Mouse (Mus musculus): ENCODE measurements at regions not wholly inside any gene's neighbourhood (a gene's known extent, or its start where the extent isn't known, plus 50 kb on each side); places are given as distances from the start of the nearest gene placed in this dataset.

DNA sequence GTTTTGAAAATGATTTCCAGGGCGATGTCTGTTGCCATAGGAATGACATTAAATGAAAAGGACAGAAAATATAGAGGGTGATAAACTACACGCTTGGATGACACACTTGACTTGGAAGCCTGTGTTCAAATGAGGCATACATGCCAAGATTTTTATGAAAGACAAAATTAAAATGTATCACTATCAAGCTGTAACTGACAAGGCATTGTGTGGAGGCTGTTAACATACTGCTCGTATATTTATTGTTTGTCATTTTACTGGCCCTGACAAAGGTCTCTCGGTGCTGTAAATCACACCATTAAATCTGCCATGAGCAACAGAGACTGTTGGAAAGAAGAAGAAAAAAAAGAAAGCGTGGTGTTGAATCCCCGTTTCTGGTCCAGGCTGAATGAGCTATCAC, 395.3 kb upstream of the Sall1 start:
- DNase-seq (ENCODE audit: low spot score) = no peak

DNA sequence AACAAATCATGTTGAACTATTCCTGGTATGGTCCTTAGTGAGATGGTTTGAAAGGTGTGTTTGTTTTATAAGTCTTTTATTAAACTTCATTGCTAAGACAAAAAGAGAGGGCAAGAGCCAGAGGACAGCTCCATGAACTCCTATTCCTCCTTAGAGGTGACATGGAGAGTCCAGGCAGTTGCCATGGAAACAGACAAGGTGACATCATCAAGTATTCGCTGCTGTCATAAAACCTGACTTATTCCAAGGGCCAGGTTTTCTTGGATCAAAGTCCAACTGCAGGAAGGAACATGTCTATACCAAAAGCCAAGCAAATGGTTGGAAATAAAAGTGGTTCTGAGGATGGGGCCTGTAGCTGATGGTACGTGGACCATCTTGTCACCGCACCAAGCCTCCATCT, 383.0 kb upstream of the Sall1 start:
- no peak for DNase-seq (ENCODE audit: low spot score)

DNA sequence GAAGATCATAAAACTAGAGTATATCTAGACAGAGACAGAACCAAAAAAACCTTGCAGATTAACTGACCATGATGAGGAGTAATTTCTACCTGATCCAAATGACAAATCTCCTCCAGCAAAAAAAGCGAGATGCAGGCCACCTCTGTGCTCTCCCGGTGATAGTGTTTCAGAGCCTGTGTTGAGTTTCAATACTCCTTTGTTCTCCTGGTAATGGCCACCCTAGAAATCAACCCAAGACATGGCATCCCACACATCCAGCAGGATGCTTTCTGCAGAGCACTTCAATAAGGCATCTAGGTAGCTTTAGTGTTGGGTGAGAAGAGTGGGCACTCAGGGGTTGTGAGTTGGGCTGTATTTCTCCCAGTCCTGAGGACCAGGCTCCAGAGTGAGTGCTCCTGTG, 371.3 kb upstream of the Sall1 start:
- no peak for DNase-seq (ENCODE audit: low spot score)

DNA sequence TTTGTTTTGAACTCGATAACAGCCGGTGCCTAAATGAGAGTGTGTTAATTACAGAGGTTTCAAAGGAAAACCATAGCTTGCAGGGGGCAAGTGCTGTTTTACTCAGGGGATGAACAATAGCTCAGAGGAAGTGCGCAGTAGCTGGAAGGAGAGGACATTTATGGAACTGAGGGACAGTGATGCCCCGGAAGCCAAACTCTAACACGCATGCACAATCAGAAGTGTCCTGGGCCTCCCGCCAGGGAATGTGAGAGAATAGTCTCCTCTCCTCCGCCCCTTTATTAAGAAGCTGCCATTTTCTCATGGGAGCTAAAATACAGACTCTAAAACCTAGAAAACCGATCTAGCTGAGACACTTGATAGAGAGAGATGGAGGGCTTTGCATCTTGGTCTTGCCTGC, 368.5 kb upstream of the Sall1 start:
- no peak for DNase-seq (ENCODE audit: low spot score)

DNA sequence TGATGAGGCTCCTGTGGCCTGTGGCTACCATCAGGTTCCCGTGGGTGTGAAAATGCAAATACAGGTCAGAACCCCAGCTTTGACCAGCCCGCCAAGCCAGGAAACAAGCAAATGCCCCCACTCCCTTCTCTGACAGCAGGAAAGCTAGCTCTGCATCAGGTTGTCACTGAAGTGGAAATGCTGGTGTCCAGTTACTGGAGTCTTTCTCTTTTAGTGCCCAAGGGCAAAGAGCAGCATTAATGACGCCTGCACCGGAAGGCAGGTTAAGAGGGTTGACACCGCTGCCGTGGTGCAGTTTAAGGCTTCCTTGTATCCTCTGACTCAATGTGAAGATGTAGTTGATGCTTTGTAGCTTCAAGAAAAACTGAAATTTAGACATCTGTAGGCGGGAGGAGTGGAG, 368.1 kb upstream of the Sall1 start:
- DNase-seq (ENCODE audit: low spot score) = no peak

DNA sequence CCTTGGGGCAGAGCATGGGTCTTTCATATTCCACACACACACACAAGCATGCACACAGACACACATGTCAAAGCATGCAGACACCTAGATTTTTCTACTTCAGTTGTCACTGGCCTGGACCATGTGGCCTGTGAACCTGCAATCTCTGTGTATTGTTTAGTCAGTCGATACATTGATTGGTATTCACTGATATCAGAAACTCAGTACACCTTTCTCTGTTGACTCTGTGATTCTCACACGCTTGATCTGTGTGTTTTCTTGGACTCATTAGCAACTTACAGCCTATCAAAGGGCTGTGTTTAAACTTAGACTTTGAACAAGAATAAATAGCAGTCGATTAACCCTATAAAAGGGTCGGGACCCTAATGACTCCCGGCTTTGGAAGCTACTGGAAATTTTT, 362.7 kb upstream of the Sall1 start:
- DNase-seq (ENCODE audit: low spot score) = no peak

DNA sequence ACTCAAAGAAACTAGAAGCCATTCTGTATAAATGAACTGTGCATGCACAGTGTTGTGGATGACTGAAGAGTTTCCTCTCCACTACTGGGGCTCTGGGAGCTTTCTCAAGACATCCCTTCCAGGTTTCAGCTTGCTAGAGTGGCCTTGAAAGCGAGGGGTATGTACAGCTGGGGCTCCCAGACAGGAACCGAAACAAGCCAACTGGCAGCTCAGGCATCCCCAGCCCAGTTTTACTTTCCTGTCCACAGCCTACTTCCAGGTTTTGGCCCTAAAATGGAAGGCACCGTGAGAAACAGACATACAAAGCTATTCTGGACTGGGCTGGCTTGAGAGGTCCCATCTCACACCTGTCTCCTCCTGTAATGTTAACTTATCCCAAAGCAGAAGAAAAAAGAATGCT, 360.3 kb upstream of the Sall1 start:
- no peak for DNase-seq (ENCODE audit: low spot score)

DNA sequence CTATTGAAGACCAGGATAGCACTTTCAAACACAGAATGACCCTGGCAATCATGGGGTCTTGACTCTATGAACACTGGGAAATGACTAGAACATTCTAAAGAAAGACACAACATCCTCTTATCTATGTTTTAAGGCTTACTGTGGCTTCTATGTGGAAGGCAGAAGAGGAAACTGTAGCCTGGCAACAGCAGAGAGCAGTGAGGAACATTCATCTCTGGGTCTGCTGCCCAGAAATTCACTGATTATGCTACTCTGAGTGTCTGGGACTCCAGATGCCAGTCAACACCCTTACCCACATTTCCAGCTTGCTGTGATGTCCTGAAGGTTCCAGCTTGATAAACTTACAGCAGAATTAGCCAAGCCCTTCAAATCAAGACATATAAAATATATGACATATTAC, 352.7 kb upstream of the Sall1 start:
- no peak for DNase-seq (ENCODE audit: low spot score)

DNA sequence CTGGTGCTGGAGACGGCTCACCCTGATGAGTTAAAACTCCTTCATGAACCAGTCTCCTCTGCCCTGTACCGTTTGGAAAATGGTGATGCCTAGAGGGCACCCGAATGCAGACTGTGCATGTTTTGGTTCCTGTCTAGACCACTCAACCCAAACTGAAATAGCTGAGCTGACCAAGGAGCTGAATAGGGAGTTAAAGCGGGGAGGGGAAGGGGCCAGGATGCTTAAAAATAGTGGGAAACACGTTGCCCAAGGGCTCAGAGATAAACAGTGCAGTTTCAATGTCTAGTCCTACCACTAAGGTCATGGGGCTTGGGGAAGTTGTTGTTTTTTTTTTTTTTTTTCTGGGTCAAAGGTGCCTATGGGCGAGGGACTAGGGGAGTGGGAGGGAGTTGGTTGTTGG, 348.8 kb upstream of the Sall1 start:
- DNase-seq (ENCODE audit: low spot score) = no peak

DNA sequence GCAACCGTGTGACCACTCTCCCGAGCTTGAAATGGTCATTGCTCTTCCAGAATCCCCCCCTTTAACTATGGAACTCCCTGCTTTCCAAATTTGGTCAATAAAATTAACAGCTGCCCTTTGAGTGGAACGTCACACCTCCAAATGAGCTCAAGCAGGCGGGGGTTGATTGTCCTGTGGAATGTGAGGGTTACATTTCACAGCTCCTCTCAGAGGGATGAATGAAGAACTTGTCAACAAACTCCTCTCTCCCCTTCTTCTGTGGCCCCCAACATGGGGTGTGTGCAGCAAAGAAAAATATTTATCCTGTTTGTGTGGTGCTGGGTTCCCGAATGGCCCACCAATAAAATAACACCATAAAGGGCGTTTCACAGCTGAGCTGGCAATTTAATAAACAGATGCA, 344.8 kb upstream of the Sall1 start:
- DNase-seq (ENCODE audit: low spot score) = no peak

DNA sequence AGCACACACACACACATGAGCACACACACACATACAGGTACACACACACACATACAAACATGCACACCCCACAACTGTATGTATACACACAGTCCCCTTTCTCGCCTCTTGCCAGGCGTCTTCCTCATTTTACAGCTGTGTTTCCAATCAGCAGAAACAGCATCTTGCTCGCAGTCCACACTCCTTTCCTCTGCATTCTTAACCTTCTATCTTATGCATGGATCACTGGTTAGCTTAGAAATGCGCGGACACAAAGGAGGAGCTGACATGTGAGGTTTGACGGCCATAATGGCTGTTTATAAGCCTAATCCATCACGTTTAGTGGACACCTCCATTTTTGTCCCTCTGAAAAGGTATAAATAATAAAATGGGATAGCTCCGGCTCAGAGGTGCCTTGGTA, 343.3 kb upstream of the Sall1 start:
- no peak for DNase-seq (ENCODE audit: low spot score)

DNA sequence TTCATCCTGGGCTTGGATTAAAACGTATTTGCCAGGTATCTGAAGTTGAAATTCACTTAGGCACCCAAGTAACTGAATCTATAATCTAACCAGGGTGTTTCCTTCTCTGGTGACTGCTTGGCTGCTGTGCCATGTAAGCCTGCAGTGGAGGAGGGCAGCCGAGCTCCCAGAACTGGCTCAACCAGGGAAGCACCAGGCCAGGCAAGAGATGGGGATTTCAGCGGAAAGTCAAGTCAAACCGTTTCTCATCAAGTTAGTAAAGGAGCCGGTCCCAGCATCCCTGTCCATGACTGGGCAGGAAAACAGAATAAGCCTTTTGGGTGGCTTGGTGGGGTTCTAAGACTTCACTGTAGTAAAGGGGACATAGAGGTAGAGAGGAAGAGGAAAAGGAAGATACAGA, 341.1 kb upstream of the Sall1 start:
- DNase-seq (ENCODE audit: low spot score) = no peak

DNA sequence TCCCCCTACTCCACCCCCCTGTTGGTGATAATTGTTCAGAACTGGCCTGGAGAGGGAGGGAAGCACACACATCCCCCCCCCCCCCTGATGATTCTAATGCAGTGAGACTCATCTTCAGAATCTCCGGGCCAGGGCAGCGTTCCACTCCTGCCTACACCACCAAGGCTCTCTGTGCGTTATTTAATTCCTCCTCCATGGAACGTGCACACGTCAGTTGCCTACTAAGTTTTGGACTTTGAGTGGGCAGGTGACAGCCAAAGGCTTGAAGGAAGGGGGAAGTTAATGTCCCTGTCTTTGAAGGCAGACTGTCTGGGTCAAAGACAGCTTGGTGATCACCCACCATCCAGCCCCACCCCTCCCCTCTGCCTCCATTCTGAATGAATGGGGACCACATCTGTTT, 339.8 kb upstream of the Sall1 start:
- DNase-seq (ENCODE audit: low spot score) = no peak

DNA sequence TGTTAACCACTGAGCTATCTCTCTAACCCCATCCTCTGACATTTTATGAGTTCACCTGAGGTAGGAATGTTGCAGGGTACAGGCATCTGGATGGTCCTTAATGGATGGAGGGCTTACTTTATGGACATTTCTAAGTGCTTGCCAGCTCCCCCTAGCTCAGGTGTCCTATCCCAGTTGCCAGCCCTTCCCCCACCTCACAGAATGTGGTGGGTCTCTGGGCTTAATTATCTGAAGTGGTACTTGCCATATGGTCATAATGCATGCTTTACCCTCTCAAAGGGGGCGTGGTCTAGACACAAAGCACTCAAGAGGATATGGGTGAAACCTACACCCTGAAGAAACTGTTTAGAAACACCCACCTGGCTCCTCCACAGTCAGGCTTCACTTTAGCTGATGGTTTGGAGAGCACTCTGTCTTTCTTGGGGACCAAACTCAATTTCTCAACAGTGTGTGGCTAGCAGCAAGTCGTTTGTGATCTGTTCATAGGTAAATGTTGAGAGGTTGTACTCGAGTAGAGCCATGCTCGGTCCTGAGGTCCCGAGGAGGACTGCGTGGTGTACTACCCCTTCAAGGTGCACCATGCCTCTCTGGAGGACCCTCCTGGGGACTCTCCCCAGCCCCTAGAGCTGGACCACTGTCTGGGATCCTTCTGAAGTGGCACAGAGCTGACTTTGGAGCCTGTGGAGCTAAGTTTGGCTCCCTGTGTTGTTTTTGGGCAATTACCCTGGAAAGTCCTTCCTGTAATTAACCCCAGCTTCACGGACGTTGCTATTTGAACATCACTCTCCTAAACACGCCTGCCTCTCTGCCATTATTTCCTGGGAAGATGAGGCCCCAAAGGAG, 338.8 kb upstream of the Sall1 start:
- no peak for DNase-seq (ENCODE audit: low spot score)

DNA sequence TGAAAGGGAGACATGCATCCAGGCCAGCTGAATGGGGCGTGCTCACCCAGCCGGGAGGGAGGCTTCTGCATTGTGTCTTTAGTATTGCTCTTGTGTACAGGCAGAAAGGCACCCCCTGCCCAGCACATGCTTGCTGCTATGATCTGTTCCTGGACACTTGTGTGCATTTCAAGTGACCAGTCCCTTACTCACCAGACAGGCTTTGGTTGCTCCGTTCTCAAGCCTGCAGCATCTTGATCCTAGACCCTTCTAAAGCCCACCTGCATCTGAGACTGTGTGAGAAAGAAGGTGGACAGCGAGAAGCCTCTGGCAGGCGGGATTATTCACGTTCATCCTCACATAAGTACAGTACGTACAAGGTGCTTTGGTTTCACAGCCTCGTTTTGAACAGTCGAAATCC, 336.5 kb upstream of the Sall1 start:
- no peak for DNase-seq (ENCODE audit: low spot score)

DNA sequence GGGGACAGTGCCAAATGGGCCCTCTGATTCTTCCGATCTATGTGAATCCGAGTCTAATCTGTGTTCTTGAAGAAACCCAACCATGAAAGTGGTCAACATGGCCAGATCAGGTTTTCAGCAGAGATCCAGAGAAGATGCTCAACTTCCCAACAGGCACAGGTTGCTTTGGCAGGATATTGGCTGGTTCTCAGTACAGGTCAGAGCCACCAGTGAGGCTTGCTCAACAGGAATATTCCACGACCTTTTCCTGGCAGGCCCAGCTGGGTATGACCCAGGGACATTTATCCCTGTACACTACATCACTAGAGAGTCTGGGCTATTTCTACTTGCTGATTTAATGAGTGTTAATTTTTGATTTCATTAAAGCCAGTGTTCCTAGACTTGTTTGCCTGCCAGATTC, 328.8 kb upstream of the Sall1 start:
- DNase-seq (ENCODE audit: low spot score) = no peak

DNA sequence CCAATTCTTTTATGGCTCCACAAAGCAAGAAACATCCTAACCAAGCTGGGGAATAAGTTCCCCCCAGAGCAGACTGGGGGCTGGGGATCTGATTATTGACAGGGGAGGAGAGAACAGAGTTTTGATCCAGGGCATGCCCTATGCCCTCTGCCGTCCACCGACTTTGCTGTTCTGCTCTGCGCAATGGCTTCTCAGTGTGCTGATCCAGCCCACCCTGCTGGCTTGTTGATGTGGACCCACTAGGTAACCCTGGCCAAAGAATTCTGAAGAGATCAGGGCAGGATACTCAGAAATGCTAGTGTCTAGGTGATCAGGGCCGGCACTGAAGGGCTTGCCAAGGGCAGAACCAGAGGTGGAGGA, 327.8 kb upstream of the Sall1 start:
- no peak for DNase-seq (ENCODE audit: low spot score)

DNA sequence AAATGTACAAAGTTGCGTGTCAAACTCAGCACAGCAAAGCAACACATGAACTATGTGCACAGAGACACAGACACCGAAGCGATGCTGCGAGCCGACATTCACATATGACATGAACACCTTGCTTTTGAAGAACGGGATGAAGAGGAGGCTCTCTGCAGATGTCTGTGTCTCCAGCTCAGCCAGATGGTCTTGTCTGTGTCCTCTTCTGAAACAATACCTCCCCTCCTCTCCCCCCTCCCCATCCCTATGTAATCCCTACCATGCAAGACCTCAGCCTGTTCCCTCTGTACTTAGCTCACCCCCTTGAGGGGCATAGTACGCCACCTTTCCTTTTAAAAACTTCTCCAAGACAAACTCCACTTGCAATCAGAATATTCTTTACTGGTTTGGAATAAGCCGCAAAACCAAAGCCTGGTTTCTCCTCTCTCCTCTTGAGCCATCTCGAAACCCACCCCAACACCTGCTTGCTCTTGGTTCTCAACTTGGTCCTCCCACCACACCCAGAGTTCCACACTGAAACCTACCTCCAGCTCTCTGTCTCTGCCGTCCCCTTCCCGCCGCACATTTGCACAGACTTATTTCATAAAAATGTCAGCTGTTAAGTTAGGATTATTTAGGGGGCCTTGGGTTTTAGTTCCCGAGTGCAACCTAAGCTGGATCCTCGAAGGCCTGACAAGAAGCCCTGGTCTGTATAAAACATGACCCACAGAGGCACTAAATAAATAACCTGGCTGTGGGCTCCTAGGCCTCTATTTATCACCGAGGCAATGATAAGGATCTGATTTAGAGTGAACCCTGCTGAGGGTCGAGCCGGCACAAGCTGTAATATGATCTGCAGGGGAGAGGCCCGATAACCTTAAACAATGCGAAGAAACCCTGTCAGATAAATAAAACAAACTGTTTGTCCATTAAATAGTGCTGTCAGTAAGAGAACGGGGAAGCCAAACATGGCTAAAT, 327.1 kb upstream of the Sall1 start:
- no peak for DNase-seq (ENCODE audit: low spot score)

DNA sequence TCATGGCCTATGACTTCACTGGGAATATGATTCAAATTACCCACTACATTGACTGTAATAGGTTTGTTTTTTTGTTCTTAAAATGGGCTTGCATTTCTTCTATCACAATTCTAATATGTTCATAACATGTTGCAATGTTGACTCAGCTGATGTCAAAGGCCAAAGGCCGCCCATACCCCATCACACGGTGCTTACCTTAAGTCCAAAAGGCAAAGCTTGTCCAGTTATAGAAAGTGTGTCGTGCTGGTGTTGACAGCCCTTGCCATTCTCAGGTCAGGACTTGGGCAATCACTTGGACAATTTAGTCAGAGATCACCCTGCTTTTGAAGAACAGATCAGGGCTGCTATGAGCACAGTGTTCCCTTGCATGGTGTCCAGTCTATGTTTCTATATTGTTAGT, 321.5 kb upstream of the Sall1 start:
- DNase-seq (ENCODE audit: low spot score) = no peak

DNA sequence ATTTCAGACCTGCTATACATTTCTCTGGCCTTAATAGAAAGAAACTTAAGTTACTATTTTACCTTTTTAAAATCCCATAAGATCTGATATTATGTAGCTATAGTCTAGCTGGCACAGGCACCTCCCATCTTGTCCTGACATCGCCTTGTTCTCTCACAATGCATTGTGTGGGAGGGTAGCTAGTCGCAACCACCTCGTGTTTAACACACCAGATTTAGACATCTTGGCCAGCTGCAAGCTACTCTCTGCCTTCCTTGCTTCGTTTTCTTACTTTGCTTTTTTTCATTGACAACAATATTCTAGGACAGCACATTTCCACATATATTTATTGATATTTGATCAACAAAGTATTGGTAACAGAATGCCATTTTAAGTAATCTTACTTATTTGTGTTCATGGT, 314.4 kb upstream of the Sall1 start:
- DNase-seq (ENCODE audit: low spot score) = no peak

DNA sequence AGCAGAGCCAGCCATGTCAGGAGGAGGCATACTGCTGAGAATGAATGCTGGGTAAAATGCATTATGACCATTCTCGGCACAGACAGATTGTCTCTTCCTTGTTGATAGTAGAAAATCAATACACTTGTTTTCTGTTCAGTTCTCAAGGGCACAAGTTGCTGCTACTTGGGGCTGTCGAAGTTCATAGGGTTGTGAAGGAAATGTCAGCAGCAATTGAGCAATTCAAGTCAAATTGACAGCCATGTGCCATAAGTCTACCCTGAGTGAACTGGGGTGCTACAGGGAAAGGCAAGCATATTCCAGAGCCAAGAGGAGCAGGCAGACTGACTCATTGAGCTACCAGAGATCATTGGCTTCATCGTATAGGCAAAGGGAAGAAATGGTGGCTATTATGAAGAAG, 301.6 kb upstream of the Sall1 start:
- no peak for DNase-seq (ENCODE audit: low spot score)

DNA sequence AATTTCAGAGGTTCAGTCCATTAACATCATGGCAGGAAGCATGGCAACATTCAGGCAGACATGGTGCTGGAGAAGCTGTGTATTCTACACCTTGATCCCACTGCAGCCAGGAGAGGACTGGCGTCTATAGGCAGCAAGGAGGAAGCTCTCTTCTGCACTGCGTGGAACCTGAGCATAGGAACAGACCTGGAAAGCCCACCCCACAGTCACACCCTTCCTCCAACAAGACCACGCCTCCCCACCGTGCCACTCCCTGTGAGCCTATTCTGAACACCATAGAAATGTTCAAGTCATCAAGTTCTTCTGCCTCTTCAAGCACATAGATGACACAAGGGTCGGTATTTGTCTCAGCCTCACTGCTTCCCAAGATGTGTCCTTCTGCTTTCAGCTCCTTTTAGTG, 297.7 kb upstream of the Sall1 start:
- DNase-seq (ENCODE audit: low spot score) = no peak

DNA sequence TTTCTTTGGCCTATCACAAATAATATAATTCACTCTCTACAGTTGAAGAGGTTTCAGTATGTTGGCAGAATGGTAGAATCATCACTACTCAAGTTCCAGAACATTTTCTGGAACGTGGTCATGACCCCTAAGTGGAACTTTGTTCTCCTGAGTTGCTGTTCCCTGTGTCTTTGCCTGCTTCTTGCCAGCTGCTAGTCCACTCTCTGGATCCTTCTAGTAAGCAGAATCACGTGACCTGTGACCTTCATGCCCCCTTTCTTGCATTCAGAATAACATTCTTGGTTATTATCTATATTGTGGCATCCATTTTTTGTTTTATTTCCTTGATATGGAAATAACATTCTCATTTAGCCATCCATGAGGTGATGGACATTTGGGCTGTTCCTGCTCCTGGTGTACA, 291.5 kb upstream of the Sall1 start:
- no peak for DNase-seq (ENCODE audit: low spot score)

Measured in ovary, postnatal 14 days (tissue).